Mouse (Mus musculus) lung, postnatal 0 days (tissue): ENCODE results near the gene Ran.

Experiments used
- CTCF ChIP-seq: IDR thresholded peaks from 2 replicates; pipeline ENCODE4 v1.5.1; 2016; ENCODE audit warnings: antibody characterized with exemption, mild to moderate bottlenecking
- EP300 ChIP-seq: IDR thresholded peaks from 2 replicates; pipeline ENCODE4 v1.6.1; 2016; ENCODE audit warnings: antibody characterized with exemption, mild to moderate bottlenecking, control low read depth

DNA sequence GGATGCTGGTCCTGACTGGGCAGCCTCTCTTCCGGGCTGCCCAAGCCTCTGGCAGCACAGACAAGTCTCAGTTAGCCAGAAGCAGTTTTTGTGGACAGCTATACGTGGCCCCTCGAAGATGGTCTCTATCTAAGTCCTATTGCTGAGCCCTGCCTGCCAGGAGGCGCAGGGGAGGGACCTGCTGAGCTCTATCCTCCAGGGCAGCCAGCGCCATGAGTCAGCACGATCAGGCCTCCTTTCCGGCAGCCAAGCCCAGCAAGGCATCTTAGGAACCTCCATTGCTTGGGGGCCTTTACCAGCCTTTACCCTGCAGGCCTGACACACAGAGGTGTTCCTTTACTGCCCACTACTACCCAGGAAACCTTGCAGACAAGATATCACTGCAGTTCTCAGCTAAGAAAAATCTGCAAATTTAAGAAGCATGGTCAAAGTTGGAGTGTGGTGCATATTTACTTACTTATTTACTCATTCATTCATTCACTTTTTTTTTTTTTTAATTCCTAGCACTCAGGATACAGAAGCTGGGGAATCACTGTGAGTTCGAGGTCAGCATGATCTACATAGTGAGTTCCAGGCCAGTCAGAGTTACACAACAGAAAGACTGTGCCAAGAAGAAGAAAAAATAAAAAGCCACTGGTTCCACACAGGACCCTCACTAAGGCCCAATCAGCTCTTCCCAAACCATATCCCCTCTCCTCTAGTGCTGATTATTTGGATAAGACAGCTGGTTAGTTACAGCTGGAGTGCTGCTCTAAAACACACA is 19.0 kb upstream of the Ran start:
- TF ChIP-seq CTCF = no peak
- TF ChIP-seq EP300 = no peak
